Mouse (Mus musculus): ENCODE measurements around the gene Chp1.
A peak's percentile ranks its signal among the peaks of the same experiment; 100 is the strongest.
"Not testable (repeated sequence)": the region's sequence is repeated elsewhere in the genome, so short reads cannot be mapped to it uniquely, and the experiment has no call there.

The Chp1 gene

GRCm38 (mm10) chr2:119547522-119548370 lies at the start of gene Chp1, which contains the start of gene Exd1:
Gene Chp1 (plus strand): TSS chr2:119547697.
Gene Exd1 (minus strand): TSS chr2:119547627.
- peak; percentile 96 to 97 for DNase-seq (ENCODE audit: low spot score in 2 of 2)

- DNase-seq (ENCODE audit: low spot score in 2 of 2), result no peak
These were observed 48.6 kb upstream of the Chp1 start for GRCm38 (mm10) chr2:119498859-119499258.

GRCm38 (mm10) chr2:119500965-119501652 lies 46.4 kb upstream of the Chp1 start:
- DNase-seq (ENCODE audit: low spot score in 2 of 2), result no peak

GRCm38 (mm10) chr2:119507108-119507507 lies 40.4 kb upstream of the Chp1 start:
- DNase-seq (ENCODE audit: low spot score in 2 of 2), result no peak

- DNase-seq (ENCODE audit: low spot score in 2 of 2), result not testable (repeated sequence)
These were observed 39.0 kb upstream of the Chp1 start for GRCm38 (mm10) chr2:119508518-119508917.

- DNase-seq (ENCODE audit: low spot score in 2 of 2), result no peak
These were observed 36.6 kb upstream of the Chp1 start for GRCm38 (mm10) chr2:119510856-119511255.

- no peak for DNase-seq (ENCODE audit: low spot score in 2 of 2)
These were observed 35.2 kb upstream of the Chp1 start for GRCm38 (mm10) chr2:119512292-119512691.

GRCm38 (mm10) chr2:119514026-119514522 lies 33.4 kb upstream of the Chp1 start:
- no peak for DNase-seq (ENCODE audit: low spot score in 2 of 2)

- peak in 1 of 2 experiments; percentile 42 for DNase-seq (ENCODE audit: low spot score in 2 of 2)
These were observed 30.7 kb upstream of the Chp1 start for GRCm38 (mm10) chr2:119516811-119517210.

- DNase-seq (ENCODE audit: low spot score in 2 of 2), result no peak
These were observed 26.9 kb upstream of the Chp1 start for GRCm38 (mm10) chr2:119520550-119520949.

GRCm38 (mm10) chr2:119523836-119524235 lies 23.7 kb upstream of the Chp1 start:
- no peak for DNase-seq (ENCODE audit: low spot score in 2 of 2)

GRCm38 (mm10) chr2:119525422-119525821 lies 22.1 kb upstream of the Chp1 start:
- DNase-seq (ENCODE audit: low spot score in 2 of 2), result no peak

- DNase-seq (ENCODE audit: low spot score in 2 of 2), result no peak
These were observed 8.7 kb upstream of the Chp1 start for GRCm38 (mm10) chr2:119538802-119539201.

GRCm38 (mm10) chr2:119542106-119542505 lies 5.4 kb upstream of the Chp1 start:
- peak; percentile 22 to 65 for DNase-seq (ENCODE audit: low spot score in 2 of 2)

GRCm38 (mm10) chr2:119543656-119544055 lies 3.8 kb upstream of the Chp1 start:
- DNase-seq (ENCODE audit: low spot score in 2 of 2), result no peak

GRCm38 (mm10) chr2:119546848-119547521 lies 512 bp upstream of the Chp1 start:
- peak; percentile 85 to 92 for DNase-seq (ENCODE audit: low spot score in 2 of 2)

GRCm38 (mm10) chr2:119548371-119548660 lies 819 bp downstream of the Chp1 start:
- DNase-seq (ENCODE audit: low spot score in 2 of 2), result no peak

GRCm38 (mm10) chr2:119548691-119549090 lies 1.2 kb downstream of the Chp1 start:
- no peak for DNase-seq (ENCODE audit: low spot score in 2 of 2)

GRCm38 (mm10) chr2:119549678-119550077 lies 2.2 kb downstream of the Chp1 start:
- no peak for DNase-seq (ENCODE audit: low spot score in 2 of 2)

- no peak for DNase-seq (ENCODE audit: low spot score in 2 of 2)
These were observed 10.5 kb downstream of the Chp1 start for GRCm38 (mm10) chr2:119558039-119558438.

GRCm38 (mm10) chr2:119558737-119559340 lies 11.3 kb downstream of the Chp1 start:
- peak in 1 of 2 experiments; percentile 49 for DNase-seq (ENCODE audit: low spot score in 2 of 2)

- DNase-seq (ENCODE audit: low spot score in 2 of 2), result no peak
These were observed 14.3 kb downstream of the Chp1 start for GRCm38 (mm10) chr2:119561794-119562193.
